Mouse (Mus musculus) cortical plate, adult 2 months (tissue): ENCODE measurements around the gene Kcng4.

ENCODE experiments used
- CTCF ChIP-seq: fragments of 200-500 bp; IDR thresholded peaks from 2 replicates; pipeline ENCODE4 v1.5.1; 2011; ENCODE audit warnings: mild to moderate bottlenecking, control low read depth, low read length; ENCODE audit not compliant: insufficient read depth; ENCODE audit errors: extremely low read depth
- POLR2A ChIP-seq: fragments of 200-500 bp; IDR thresholded peaks from 2 replicates; pipeline ENCODE4 v1.6.1; 2011; ENCODE audit warnings: mild to moderate bottlenecking, low read length, control low read depth; ENCODE audit not compliant: insufficient read depth; ENCODE audit errors: extremely low read depth

DNA sequence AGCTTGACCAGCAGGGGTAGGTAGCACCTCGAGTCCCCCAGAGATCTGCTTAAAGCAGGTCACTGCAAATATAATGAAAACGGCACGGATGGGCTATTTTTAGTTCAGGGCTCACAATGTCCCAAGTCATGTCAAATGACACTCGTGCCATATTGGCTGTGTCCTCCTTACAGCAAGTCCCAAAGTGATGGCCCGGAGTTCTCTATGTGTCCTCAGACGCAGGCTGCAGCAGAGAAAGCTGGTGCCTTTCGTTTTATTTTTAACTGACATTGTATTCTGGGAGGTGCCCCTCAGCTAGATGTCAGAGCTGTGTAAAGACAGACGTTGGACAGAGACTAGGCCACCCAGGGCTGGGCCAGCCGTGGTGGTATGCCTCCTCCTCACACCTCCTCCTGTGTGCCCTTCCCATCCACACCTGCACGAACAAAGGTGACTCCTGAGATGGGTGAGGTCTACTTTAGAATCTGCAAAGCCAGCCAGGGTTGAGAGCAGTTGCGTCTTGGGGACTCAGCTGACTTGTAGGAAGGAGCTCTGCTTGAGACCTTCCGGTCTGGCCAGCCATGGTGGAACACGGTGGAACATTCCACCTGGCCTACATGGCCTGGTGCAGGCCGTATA lies 14.5 kb downstream of the Kcng4 start:
- no peak for TF ChIP-seq CTCF
- no peak for TF ChIP-seq POLR2A
